Mouse (Mus musculus): ENCODE data around the gene Adamts18. TPM values are rescaled to one million over a fixed set of nuclear protein-coding genes. Genes with fewer than 3 reads are reported as not detected.
A peak's percentile ranks its signal among the peaks of the same experiment; 100 is the strongest.

Adamts18 gene
- polyA plus RNA-seq, 1 experiment from 2014 or later, result 0.90 TPM

DNA sequence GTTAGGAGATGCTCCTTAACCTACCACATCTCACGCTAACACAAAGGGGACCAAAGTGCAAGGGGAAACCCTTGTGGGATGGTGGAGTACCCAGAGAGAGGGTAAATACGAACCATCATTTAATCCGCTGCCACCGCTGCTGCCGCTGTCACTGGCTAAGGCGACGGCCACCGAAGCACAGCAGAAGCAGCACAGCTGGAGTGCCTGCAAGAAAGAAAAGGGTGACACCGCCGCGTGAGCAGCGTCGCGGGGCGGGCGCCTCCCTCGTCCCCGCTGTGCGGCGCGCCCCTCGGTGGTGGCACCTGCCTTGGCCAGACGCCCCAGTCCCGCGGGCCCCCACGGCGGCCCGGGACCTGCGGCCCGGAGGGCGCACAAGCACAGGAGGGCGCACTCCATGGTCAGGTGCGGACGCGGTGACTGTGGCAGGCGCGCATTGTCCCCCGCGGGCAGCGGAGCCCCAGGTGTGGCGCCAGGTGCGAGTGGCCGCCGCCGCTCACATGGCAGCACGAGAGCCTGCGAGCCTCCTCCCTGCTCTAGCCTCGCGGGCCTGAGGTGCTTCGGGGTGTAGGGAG lies 371 bp downstream of the Adamts18 start:
- Histone ChIP-seq H3K27ac (replicated peaks) (no peak overlapping the region), H3K4me2 (replicated peaks; ENCODE audit: low read depth) (peak overlapping the region; percentile 69), H3K36me3 (ENCODE audit: control insufficient read depth, insufficient read depth, low read length) (no peaks in the 10 kb centered on the region), H3K27me3 (ENCODE audit: control insufficient read depth, insufficient read depth, low read length) (peaks cover 4% of the 10 kb centered on the region; the same call in 1 of the 2 replicates), H3K9ac (ENCODE audit: low read length) (peak overlapping the region; percentile 31; the same call in 1 of the 2 replicates), H3K9me3 (ENCODE audit: control insufficient read depth, low read length) (no peaks in the 10 kb centered on the region), H3K4me3 (ENCODE audit: low read depth, low read length) (peak overlapping the region; percentile 42), H3K4me1 (replicated peaks; ENCODE audit: control insufficient read depth, insufficient read depth) (no peaks in the 10 kb centered on the region; the same call in 1 of the 2 replicates)
- TF ChIP-seq CTCF (IDR thresholded peaks at IDR 0.05; ENCODE audit: low read depth) (no peak), EP300 (optimal IDR thresholded peaks at IDR 0.05) (no peak)
- WGBS, result under 1% methylated on average over 48 of the region's 50 CpGs
- 0 out of 2 replicates have a peak, but pooled peaks have one; percentile 2 for ATAC-seq (ENCODE audit: low FRiP score, low TSS enrichment)
- DNase-seq (ENCODE audit: low spot score), result no peak

DNA sequence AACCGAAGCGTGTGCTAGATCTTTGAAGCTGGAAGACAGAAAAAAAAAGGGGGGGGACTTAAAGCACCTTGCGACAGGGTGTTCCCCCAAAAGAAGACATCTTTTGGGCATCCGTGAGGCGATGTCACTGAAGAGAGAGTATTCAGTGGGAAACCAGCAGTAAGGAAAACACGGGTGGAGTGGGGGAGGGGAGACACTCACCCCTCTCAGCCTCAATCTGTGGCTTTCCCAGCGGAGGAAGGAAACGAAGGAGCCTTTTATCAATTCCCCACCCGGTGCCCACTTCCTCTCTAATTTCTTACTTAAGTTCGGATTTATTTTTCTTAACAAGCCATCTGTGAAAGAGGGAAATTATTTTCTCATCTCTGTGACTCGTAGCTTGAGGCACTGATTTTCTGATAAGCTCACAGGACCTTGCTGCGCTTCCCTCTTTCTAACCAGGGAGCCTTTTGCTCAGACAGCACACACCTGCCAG lies 895 bp downstream of the Adamts18 start:
- H3K27me3 ChIP-seq (ENCODE audit: control insufficient read depth, insufficient read depth, low read length), result peaks cover 4% of the 10 kb centered on the region; the same call in 1 of the 2 replicates

GRCm38 (mm10) chr8:113846669-113847068 lies 1.9 kb downstream of the Adamts18 start:
- no peak for ATAC-seq (ENCODE audit: low FRiP score, low TSS enrichment)
- Histone ChIP-seq H3K27ac (replicated peaks) (no peak overlapping the region), H3K4me3 (ENCODE audit: low read depth, low read length) (no peak overlapping the region), H3K27me3 (ENCODE audit: control insufficient read depth, insufficient read depth, low read length) (peaks cover 4% of the 10 kb centered on the region; the same call in 1 of the 2 replicates), H3K4me2 (replicated peaks; ENCODE audit: low read depth) (no peak overlapping the region), H3K9me3 (ENCODE audit: control insufficient read depth, low read length) (no peaks in the 10 kb centered on the region), H3K9ac (ENCODE audit: low read length) (no peak overlapping the region), H3K36me3 (ENCODE audit: control insufficient read depth, insufficient read depth, low read length) (no peaks in the 10 kb centered on the region), H3K4me1 (replicated peaks; ENCODE audit: control insufficient read depth, insufficient read depth) (no peaks in the 10 kb centered on the region; the same call in 1 of the 2 replicates)
- no peak for DNase-seq (ENCODE audit: low spot score)
- TF ChIP-seq EP300 (optimal IDR thresholded peaks at IDR 0.05), result no peak
- TF ChIP-seq CTCF (IDR thresholded peaks at IDR 0.05; ENCODE audit: low read depth), result no peak
- 74% methylated on average over 5 of the region's 5 CpGs for WGBS

More for the DNA sequence above, 895 bp downstream of the Adamts18 start:
- no peak for TF ChIP-seq EP300 (optimal IDR thresholded peaks at IDR 0.05)
- no peak for TF ChIP-seq CTCF (IDR thresholded peaks at IDR 0.05; ENCODE audit: low read depth)
- peak overlapping the region; percentile 42 for H3K4me3 ChIP-seq (ENCODE audit: low read depth, low read length)
- H3K27ac ChIP-seq (replicated peaks), result no peak overlapping the region
- peak overlapping the region; percentile 69 for H3K4me2 ChIP-seq (replicated peaks; ENCODE audit: low read depth)
- ATAC-seq (ENCODE audit: low FRiP score, low TSS enrichment) (no peak), DNase-seq (ENCODE audit: low spot score) (no peak)
- 26% methylated on average over 12 of the region's 12 CpGs for WGBS
- no peaks in the 10 kb centered on the region for H3K9me3 ChIP-seq (ENCODE audit: control insufficient read depth, low read length)
- H3K36me3 ChIP-seq (ENCODE audit: control insufficient read depth, insufficient read depth, low read length), result no peaks in the 10 kb centered on the region
- H3K9ac ChIP-seq (ENCODE audit: low read length), result no peak overlapping the region
- no peaks in the 10 kb centered on the region; the same call in 1 of the 2 replicates for H3K4me1 ChIP-seq (replicated peaks; ENCODE audit: control insufficient read depth, insufficient read depth)

GRCm38 (mm10) chr8:113844801-113845301 lies 3.7 kb downstream of the Adamts18 start:
- Histone ChIP-seq H3K9ac (ENCODE audit: low read length) (no peak overlapping the region), H3K27ac (replicated peaks) (no peak overlapping the region), H3K4me2 (replicated peaks; ENCODE audit: low read depth) (0 out of 2 replicates have a peak overlapping the region, but pooled peaks have one; percentile 20), H3K36me3 (ENCODE audit: control insufficient read depth, insufficient read depth, low read length) (no peaks in the 10 kb centered on the region), H3K4me3 (ENCODE audit: low read depth, low read length) (no peak overlapping the region), H3K4me1 (replicated peaks; ENCODE audit: control insufficient read depth, insufficient read depth) (no peaks in the 10 kb centered on the region; the same call in 1 of the 2 replicates), H3K27me3 (ENCODE audit: control insufficient read depth, insufficient read depth, low read length) (peaks cover 4% of the 10 kb centered on the region; the same call in 1 of the 2 replicates), H3K9me3 (ENCODE audit: control insufficient read depth, low read length) (no peaks in the 10 kb centered on the region)
- no peak for ATAC-seq (ENCODE audit: low FRiP score, low TSS enrichment)
- no peak for TF ChIP-seq CTCF (IDR thresholded peaks at IDR 0.05; ENCODE audit: low read depth)
- no peak for DNase-seq (ENCODE audit: low spot score)
- 30% methylated on average over 20 of the region's 20 CpGs for WGBS

GRCm38 (mm10) chr8:113838211-113838610 lies 10.3 kb downstream of the Adamts18 start:
- Histone ChIP-seq H3K4me3 (ENCODE audit: low read depth, low read length) (no peak overlapping the region), H3K27ac (replicated peaks) (no peak overlapping the region), H3K36me3 (ENCODE audit: control insufficient read depth, insufficient read depth, low read length) (no peaks in the 10 kb centered on the region), H3K4me2 (replicated peaks; ENCODE audit: low read depth) (no peak overlapping the region), H3K4me1 (replicated peaks; ENCODE audit: control insufficient read depth, insufficient read depth) (no peaks in the 10 kb centered on the region), H3K9ac (ENCODE audit: low read length) (no peak overlapping the region), H3K27me3 (ENCODE audit: control insufficient read depth, insufficient read depth, low read length) (no peaks in the 10 kb centered on the region; the same call in 1 of the 2 replicates), H3K9me3 (ENCODE audit: control insufficient read depth, low read length) (no peaks in the 10 kb centered on the region)
- no peak for DNase-seq (ENCODE audit: low spot score)
- ATAC-seq (ENCODE audit: low FRiP score, low TSS enrichment), result no peak
- WGBS, result 81% methylated on average over 6 of the region's 6 CpGs
- TF ChIP-seq CTCF (IDR thresholded peaks at IDR 0.05; ENCODE audit: low read depth), result no peak
- no peak for TF ChIP-seq EP300 (optimal IDR thresholded peaks at IDR 0.05)

DNA sequence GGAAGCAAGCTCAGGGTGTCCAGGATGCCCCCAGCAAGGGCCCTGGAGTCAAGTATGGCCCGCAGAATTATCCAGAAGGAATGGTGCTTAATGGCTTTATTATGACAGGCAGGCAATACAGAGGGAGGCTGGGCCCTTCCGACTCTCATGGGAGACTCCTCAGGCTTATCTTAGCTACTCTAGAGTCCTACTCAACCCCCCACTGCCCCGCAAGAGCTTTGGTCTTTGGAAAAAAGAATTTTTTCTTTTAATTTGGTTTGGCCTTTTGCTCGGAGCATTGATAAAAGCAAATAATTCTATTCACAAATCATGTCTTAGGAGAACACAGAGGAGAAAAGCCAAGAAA lies 11.0 kb downstream of the Adamts18 start:
- ATAC-seq (ENCODE audit: low FRiP score, low TSS enrichment), result no peak
- no peaks in the 10 kb centered on the region for H3K9me3 ChIP-seq (ENCODE audit: control insufficient read depth, low read length)
- H3K4me1 ChIP-seq (replicated peaks; ENCODE audit: control insufficient read depth, insufficient read depth), result no peaks in the 10 kb centered on the region
- no peak overlapping the region for H3K27ac ChIP-seq (replicated peaks)
- H3K9ac ChIP-seq (ENCODE audit: low read length), result no peak overlapping the region
- no peaks in the 10 kb centered on the region for H3K27me3 ChIP-seq (ENCODE audit: control insufficient read depth, insufficient read depth, low read length)
- no peak for DNase-seq (ENCODE audit: low spot score)
- WGBS, result 42% methylated on average over 4 of the region's 4 CpGs
- H3K4me3 ChIP-seq (ENCODE audit: low read depth, low read length), result no peak overlapping the region
- TF ChIP-seq CTCF (IDR thresholded peaks at IDR 0.05; ENCODE audit: low read depth) (no peak), EP300 (optimal IDR thresholded peaks at IDR 0.05) (no peak)
- H3K4me2 ChIP-seq (replicated peaks; ENCODE audit: low read depth), result no peak overlapping the region
- H3K36me3 ChIP-seq (ENCODE audit: control insufficient read depth, insufficient read depth, low read length), result no peaks in the 10 kb centered on the region

Data from stomach, postnatal 0 days (tissue).